9 mouse cellular contexts compared by ENCODE assay signal in the genomic region with DNA sequence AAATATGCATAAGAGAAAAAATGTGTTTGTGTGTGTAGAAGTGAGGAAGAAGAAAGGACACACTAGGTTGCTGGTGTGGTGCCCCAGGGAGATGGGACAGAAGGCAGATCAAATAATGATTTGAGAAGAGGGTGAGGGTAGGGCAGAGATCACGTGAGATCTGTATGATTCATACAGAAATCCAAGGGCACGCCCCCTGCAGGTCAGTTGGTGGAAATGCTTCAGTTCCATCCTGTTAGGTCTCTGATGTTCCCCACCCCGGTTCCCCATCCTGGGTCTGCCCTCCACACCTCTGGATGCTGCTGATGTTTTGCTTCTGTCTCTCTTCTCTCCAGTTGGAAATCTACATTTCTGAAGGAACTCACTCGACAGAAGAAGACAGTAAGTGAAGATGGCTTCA. TPM values are rescaled to one million over a fixed set of nuclear protein-coding genes. Genes with fewer than 3 reads are reported as not detected.
DNase-seq lines count a peak whose midpoint lies in the region; ATAC-seq and TF ChIP-seq lines count a peak whose summit lies in the region.
"Had no signal": no experiment of that assay in that cellular context is flagged by ENCODE, and none has a peak within 500 bp of the region (broad histone marks: within the 10 kb centered on the region; RNA-seq: fewer than 3 reads in every experiment).

No protein-coding gene starts in this region.

- no peak overlapping the region for H3K4me3 ChIP-seq in heart, adult 2 months
- no peak overlapping the region for H3K4me3 ChIP-seq in thymus, adult 2 months (ENCODE audit: control insufficient read depth, insufficient read depth, low read length)
- no peak overlapping the region for H3K4me3 ChIP-seq in lung, postnatal 0 days (ENCODE audit: low read depth, low read length)

- no peak overlapping the region for H3K4me2 ChIP-seq in lung, postnatal 0 days (replicated peaks; ENCODE audit: low read depth, low read length)

- H3K9me3 ChIP-seq in lung, postnatal 0 days (ENCODE audit: low read length) = no peaks in the 10 kb centered on the region

- H3K27me3 ChIP-seq in heart, adult 2 months (ENCODE audit: control insufficient read depth, insufficient read depth, low read length) = no peaks in the 10 kb centered on the region
- H3K27me3 ChIP-seq in thymus, adult 2 months (ENCODE audit: control insufficient read depth, insufficient read depth, low read length) = no peaks in the 10 kb centered on the region
- no peaks in the 10 kb centered on the region for H3K27me3 ChIP-seq in lung, postnatal 0 days (replicated peaks; ENCODE audit: insufficient read depth, low read length)

- no peak for TF ChIP-seq POLR2A in heart, adult 2 months (IDR thresholded peaks at IDR 0.05; ENCODE audit: insufficient read depth, low read depth, low read length)
- no peak for TF ChIP-seq POLR2A in thymus, adult 2 months (IDR thresholded peaks at IDR 0.05; ENCODE audit: control insufficient read depth, extremely low read depth, insufficient read depth, low read length, poor library complexity)

- H3K79me2 ChIP-seq in heart, adult 2 months (replicated peaks; ENCODE audit: control insufficient read depth, insufficient read depth, low read length) = no peaks in the 10 kb centered on the region

- no peaks in the 10 kb centered on the region; the same call in 1 of the 2 replicates for H3K4me1 ChIP-seq in heart, adult 2 months (ENCODE audit: control insufficient read depth, insufficient read depth, low read length)
- no peaks in the 10 kb centered on the region for H3K4me1 ChIP-seq in thymus, adult 2 months (replicated peaks; ENCODE audit: control insufficient read depth, insufficient read depth, low read length)
- no peaks in the 10 kb centered on the region for H3K4me1 ChIP-seq in lung, postnatal 0 days (ENCODE audit: insufficient read depth, low read depth, low read length)

- DNase-seq in heart, adult 2 months = no peak
- no peak for DNase-seq in heart, postnatal 14 days
- peak; percentile 49 for DNase-seq in thymus, adult 2 months
- DNase-seq in thymus, adult 18-20 months = no peak
- DNase-seq in lung, postnatal 0 days (ENCODE audit: low spot score) = peak; percentile 55
- no peak for DNase-seq in frontal cortex, postnatal 14 days (ENCODE audit: low spot score in 2 of 2)
- DNase-seq in layer of hippocampus, postnatal 14 days (ENCODE audit: low spot score in 2 of 2) = no peak
- no peak for DNase-seq in c-Kit-positive CD71-positive TER-119-positive erythroid progenitor cells, embryonic 14.5 days (ENCODE audit: low spot score)
- DNase-seq: adrenal gland, adult 8-10 months had no signal

- H3K9ac ChIP-seq in heart, adult 2 months (ENCODE audit: low read depth, low read length) = no peak overlapping the region
- H3K9ac ChIP-seq in lung, postnatal 0 days (replicated peaks; ENCODE audit: low read depth) = no peak overlapping the region

- no peak for TF ChIP-seq EP300 in heart, adult 2 months (IDR thresholded peaks at IDR 0.05; ENCODE audit: insufficient read depth, low read depth, low read length)
- no peak for TF ChIP-seq EP300 in lung, postnatal 0 days (IDR thresholded peaks at IDR 0.05)

- no peak overlapping the region for H3K27ac ChIP-seq in heart, adult 2 months
- no peak overlapping the region for H3K27ac ChIP-seq in thymus, adult 2 months (ENCODE audit: control insufficient read depth, insufficient read depth, low read length)
- H3K27ac ChIP-seq in lung, postnatal 0 days (ENCODE audit: low read length) = no peak overlapping the region

- WGBS in heart, adult 2 months = 47% methylated on average over 4 of the region's 4 CpGs
- WGBS in thymus, adult 2 months = 59% methylated on average over 4 of the region's 4 CpGs
- 52% methylated on average over 4 of the region's 4 CpGs for WGBS in lung, postnatal 0 days

- peak; percentile 68 for TF ChIP-seq CTCF in heart, adult 2 months (IDR thresholded peaks at IDR 0.05)
- TF ChIP-seq CTCF in thymus, adult 2 months (IDR thresholded peaks at IDR 0.05; ENCODE audit: borderline replicate concordance, control insufficient read depth, extremely low read depth, insufficient read depth, low read length, poor library complexity) = peak; percentile 28; the same call in 1 of the 2 replicates
- TF ChIP-seq CTCF in lung, postnatal 0 days (IDR thresholded peaks at IDR 0.05) = peak; percentile 71

- intact Hi-C loops in heart, adult 2 months (cut with DNase I) = no loop called here
- intact Hi-C loops in heart, postnatal 14 days (cut with DNase I) = no loop called here

- H3K36me3 ChIP-seq in heart, adult 2 months (ENCODE audit: control insufficient read depth, insufficient read depth, low read length) = no peaks in the 10 kb centered on the region
- H3K36me3 ChIP-seq in thymus, adult 2 months (ENCODE audit: control insufficient read depth, insufficient read depth, low read length) = peaks cover 37% of the 10 kb centered on the region
- H3K36me3 ChIP-seq in lung, postnatal 0 days (ENCODE audit: insufficient read depth, low read length) = peaks cover 48% of the 10 kb centered on the region

- ATAC-seq in lung, postnatal 0 days = no peak

RNA-seq across cellular contexts. Expression of a gene that starts 9.6 kb away (rescaled TPM):
- 10 to 100 TPM; 59.7 to 68.1 TPM for total RNA-seq in heart, adult 2 months (2021)
- polyA plus RNA-seq in heart, adult 2 months (2012; rRNA removed) = 19.5 and 31.2 TPM in 2 replicates
- total RNA-seq in heart, postnatal 14 days (2021) = 10 to 100 TPM; 59.4 to 69.3 TPM
- 16.4 and 16.9 TPM in 2 replicates for polyA plus RNA-seq in thymus, adult 2 months (2012; rRNA removed)
- 110 and 111 TPM in 2 replicates for polyA plus RNA-seq in lung, postnatal 0 days (2015; fragmentation: Nextera tagmentation; extraction: Ambion mirVana)
- total RNA-seq in layer of hippocampus, postnatal 14 days (2021) = 10 to 100 TPM; 25.7 to 26.2 TPM

RNA-seq across cellular contexts. Expression of a gene that starts 9.6 kb away (rescaled TPM):
- total RNA-seq in heart, adult 2 months (2021) = 10 to 100 TPM; 24.8 to 27.6 TPM
- polyA plus RNA-seq in heart, adult 2 months (2012; rRNA removed) = 19.2 and 25.2 TPM in 2 replicates
- 10 to 100 TPM; 34.1 to 34.4 TPM for total RNA-seq in heart, postnatal 14 days (2021)
- 55.3 and 59.1 TPM in 2 replicates for polyA plus RNA-seq in thymus, adult 2 months (2012; rRNA removed)
- polyA plus RNA-seq in lung, postnatal 0 days (2015; fragmentation: Nextera tagmentation; extraction: Ambion mirVana) = 108 and 112 TPM in 2 replicates
- 10 to 100 TPM; 68.5 to 70.6 TPM for total RNA-seq in layer of hippocampus, postnatal 14 days (2021)

RNA-seq across cellular contexts. Expression of a gene that starts 22.1 kb away (rescaled TPM):
- total RNA-seq in heart, adult 2 months (2021) = 1 to 10 TPM; 5.8 TPM
- polyA plus RNA-seq in heart, adult 2 months (2012; rRNA removed) = 5.6 and 8.5 TPM in 2 replicates
- 1 to 10 TPM; 6.0 to 6.5 TPM for total RNA-seq in heart, postnatal 14 days (2021)
- 3.4 and 5.1 TPM in 2 replicates for polyA plus RNA-seq in thymus, adult 2 months (2012; rRNA removed)
- 60.9 and 66.6 TPM in 2 replicates for polyA plus RNA-seq in lung, postnatal 0 days (2015; fragmentation: Nextera tagmentation; extraction: Ambion mirVana)
- total RNA-seq in layer of hippocampus, postnatal 14 days (2021) = 1 to 10 TPM in 1 of 2 experiments, under 1 TPM in 1; 0.71 to 1.1 TPM

Comparison
In these comparisons a context has a peak if more than half of its experiments do, and no peak if none do; other contexts are left out.
1. DNase-seq: peak in thymus, adult 2 months (single experiment) and lung, postnatal 0 days (single experiment); none in heart, adult 2 months (0 of 2), heart, postnatal 14 days (0 of 2), thymus, adult 18-20 months (0 of 2), frontal cortex, postnatal 14 days (0 of 2), layer of hippocampus, postnatal 14 days (0 of 2) and c-Kit-positive CD71-positive TER-119-positive erythroid progenitor cells, embryonic 14.5 days (single experiment).
2. Peak in every context shown above with its lines, with median percentiles within 50 percentile points of each other: CTCF ChIP-seq.